Mouse (Mus musculus) natural killer cell, adult 2 months (primary cell): ENCODE results near the gene Cd6.
A peak's percentile ranks its signal among the peaks of the same experiment; 100 is the strongest.

Source experiments
- DNase-seq, 2 experiments: peaks; one replicate each; pipeline ENCODE4 v3.0.0; 2022; ENCODE audit warnings: low spot score in 2 of 2

The Cd6 gene

DNA sequence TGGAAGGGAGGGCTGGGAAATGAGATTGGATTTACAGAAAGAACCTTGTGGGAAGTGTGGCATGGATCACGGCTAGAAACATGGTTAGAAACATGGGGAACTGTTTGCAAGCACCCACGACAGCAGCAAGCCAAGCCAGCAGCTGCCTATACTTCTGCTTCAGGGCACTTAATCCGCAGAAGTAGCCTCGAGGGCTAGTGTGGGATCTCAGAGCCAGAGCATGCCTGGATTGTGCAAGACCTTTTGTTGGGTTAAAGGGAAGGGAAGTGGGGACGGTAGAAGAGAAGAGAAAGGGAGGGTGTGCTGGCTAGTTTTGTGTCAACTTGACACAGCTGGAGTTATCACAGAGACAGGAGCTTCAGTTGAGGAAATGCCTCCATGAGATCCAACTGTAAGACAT lies 26.1 kb downstream of the Cd6 start:
- no peak for DNase-seq

- DNase-seq, result no peak
Measured at GRCm38 (mm10) chr19:10801906-10802305, 28.0 kb downstream of the Cd6 start.

DNA sequence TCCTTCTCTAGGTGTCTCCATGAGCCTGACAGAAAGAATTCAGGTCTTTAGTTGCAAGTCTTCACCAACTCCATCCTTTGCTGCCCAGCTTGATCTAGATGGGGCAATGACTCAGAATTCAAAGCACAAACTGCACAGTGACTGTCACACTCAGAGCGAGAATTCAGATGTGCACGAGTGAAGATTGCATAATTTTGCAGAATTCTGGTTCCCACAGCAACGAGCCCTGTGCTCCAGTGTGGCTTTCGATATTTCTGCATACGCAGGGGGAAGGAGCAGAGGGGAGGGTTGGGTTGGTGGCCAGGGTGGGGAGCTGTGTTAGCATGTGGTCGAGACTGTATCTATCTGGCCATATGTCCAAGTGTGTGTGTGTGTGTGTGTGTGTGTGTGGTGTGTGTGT lies 28.8 kb downstream of the Cd6 start:
- DNase-seq, result no peak

DNA sequence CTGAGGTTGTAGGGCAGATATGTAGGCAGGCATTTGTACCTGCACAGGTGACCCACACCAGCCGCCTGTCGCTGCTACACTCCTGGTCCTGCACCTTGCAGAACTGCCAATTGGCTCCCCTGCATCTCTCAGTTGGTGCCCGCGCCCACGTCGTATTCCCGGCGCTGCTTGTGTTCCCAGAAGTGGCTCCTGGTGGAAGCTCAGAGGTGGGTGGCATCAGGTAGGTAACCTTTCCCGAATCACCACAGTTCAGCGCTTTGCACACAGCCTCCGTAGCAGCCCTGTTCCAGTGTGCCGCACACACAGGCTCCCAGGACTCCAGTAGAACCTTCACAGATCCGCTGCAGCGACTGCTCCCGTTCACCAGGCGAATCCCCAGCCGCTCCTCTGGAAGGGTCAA lies 30.7 kb downstream of the Cd6 start:
- DNase-seq, result no peak

DNA sequence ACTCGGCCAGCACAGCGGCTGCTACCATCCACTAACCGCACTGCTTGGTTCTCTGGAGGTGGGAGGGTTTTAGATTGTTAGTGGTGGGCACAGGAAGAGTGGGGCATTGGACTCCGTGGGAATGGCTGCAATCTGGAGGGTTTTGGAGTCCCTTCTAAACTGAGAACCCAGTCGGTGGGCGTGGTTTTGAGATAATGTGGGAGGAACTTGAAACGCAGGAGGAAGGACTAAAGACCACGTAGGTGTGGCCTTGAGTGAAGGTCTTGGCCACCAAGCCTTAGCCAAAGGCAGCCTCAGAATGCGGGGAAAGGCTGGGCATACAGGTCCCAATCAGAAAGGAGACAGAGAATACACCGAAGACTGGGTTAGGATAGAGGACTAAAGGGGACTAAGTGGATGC lies 31.3 kb downstream of the Cd6 start:
- DNase-seq, result no peak

DNA sequence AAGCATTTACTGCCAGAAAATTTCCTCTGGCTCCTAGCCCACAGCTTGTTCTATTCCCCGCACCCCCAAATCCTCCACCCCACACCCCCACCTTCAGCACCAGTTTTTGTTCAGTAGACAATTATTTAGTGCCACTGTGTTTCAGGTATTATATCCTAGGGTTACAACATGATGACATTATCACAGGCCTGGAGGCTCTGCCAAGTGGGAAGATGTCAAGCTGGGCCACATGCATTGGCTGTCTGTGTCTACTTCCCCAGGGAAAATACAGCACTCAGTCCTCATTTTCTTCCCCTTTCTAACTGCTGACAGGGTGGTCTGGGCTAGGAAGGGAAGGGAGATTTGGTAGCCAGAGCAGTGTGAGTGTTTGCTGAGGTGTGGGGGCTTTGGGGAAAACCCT lies 34.9 kb downstream of the Cd6 start:
- no peak for DNase-seq

DNA sequence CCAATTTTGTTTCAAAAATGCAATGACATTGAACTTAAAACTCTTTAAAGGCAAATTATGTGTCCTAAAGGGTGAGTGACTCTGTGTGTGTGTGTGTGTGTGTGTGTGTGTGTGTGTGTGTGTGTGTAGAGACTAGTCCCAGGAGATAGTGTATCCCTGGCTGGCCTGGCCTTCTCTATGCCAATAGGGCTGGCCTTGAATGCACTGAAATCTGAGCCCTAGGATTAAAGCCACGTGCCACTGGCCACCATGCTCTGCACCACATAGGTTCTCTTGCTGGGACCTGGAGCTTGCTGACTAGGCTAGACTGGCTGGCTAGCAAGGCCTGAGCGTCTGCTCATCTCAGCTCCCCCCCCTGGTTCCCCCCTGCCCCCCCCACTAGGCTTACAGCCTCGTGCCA lies 36.8 kb downstream of the Cd6 start:
- DNase-seq, result no peak

DNA sequence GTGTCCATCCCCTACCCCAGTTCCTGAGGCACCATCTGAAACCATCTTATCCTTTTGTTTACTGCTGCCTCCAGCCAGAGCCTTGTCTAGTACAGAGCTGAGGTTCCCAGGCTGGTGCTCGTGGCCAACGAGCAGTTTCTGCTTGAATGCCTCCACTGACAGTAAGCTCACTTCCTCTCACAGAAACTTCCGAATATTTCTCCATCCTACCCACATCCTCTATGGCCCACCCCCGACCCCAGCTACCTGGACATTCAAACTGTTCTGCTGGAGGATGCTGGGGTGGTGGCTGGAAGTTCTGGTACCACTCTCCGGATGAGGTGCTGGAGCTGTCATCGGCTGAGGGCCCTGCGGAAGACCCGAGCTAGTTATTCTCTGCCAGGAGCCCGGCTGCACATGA lies 39.5 kb downstream of the Cd6 start:
- peak in 1 of 2 experiments; percentile 9 for DNase-seq

DNA sequence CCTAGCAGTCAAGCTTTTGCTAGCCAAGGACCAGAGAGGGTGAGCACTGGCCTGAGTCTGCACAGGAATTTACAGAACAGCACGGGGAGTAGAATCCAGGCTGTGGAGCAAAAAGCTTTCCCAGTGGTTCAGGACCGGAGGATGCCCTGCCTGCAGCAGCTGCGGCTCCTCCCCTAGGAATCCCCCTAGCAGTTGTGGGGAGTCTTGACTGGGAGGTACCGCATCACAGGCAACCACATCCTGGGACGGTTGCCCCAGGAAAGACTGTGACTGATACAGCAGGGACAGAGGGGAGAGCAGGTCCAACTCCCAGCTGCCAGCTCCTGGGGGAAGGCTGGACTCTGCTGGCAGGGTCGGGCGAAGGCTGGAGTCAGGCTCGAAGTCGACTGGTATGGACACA lies 41.6 kb downstream of the Cd6 start:
- peak in 1 of 2 experiments; percentile 15 for DNase-seq

DNA sequence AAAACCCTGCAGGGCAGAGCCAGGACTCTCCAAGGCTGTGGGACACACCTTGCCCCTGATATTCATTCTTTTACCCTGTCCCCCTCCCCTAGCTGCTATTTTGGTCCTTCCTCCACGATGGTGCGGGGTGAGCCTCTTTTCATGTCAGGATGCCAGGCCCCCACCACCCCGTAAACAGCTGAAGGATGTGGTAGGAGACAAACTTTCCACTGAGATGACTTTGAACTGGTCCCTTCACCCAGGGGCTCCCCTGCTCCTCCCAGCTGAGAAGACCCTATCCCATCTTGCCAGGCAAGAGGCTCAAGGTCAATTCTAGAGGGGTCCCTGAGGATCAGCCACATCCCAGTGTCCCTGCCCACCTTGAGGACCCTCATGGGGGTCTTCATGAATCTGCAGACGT lies 42.5 kb downstream of the Cd6 start:
- DNase-seq, result peak in 1 of 2 experiments; percentile 16

DNA sequence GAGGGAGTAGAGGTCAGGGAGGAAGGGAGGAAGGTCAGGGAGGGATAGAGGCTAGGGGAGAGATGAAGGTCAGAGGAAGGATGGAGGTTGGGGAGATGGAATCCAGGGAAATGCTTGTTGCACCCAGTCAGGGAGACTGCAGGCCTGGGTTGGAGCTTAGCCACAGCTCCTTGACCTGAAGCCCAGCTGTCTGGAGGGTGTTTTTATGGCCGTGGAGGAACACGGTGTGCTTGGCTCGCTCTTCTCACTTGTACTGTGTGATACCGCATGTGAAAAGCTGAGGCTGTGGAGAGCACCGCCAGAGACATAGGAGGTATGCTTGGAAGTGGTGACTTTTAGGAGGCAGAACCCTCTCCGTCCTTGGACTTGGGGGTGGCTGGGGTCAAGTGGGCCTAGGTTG lies 43.1 kb downstream of the Cd6 start:
- DNase-seq, result no peak

- no peak for DNase-seq
Measured at GRCm38 (mm10) chr19:10784796-10785459, 44.9 kb downstream of the Cd6 start.

GRCm38 (mm10) chr19:10784061-10784460 lies 45.8 kb downstream of the Cd6 start:
- DNase-seq, result no peak

- no peak for DNase-seq
Measured at GRCm38 (mm10) chr19:10783168-10783567, 46.7 kb downstream of the Cd6 start.

GRCm38 (mm10) chr19:10781641-10782040 lies 48.2 kb downstream of the Cd6 start:
- DNase-seq, result no peak

DNA sequence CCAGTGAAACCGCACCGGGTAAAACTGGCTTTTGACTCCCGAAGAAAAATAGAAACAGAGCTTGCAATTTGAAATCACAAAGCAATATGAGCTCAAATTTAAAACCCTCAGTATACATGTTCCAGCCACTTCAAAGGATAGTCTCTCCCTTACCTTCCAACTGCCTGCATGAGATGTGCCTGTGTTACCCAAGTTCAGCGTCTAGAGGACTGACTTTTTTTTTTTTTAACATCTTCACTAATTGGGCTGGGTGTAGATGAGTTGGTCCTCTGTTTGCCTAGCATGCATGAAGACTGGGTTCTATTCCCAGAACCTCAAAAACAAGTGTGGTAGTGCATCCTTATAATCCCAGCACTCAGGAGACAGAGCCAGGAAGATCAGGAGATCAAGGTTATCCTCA lies 53.0 kb downstream of the Cd6 start:
- DNase-seq, result no peak

GRCm38 (mm10) chr19:10774141-10774540 lies 55.7 kb downstream of the Cd6 start:
- no peak for DNase-seq

- DNase-seq, result no peak
Measured at GRCm38 (mm10) chr19:10773384-10773783, 56.5 kb downstream of the Cd6 start.

DNA sequence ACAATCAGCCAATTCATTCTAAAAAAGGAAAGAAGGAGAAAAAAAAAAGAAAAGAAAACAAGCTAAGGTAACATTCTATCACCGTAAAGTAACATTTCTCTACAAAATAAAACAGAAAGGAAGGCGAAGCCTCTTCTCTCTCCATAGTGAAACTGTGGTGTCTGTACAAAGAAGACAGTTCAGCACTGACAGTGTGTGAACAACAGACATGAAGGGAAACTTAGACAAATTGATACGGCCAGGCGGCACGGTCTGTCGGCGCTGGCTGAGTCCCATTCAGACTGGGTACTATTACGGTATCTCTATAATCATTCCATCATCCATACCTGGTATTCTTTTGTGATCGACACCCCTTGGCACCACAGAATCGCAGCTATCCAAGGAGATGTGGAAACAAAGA lies 57.0 kb downstream of the Cd6 start:
- no peak for DNase-seq

GRCm38 (mm10) chr19:10771995-10772394 lies 57.9 kb downstream of the Cd6 start:
- no peak for DNase-seq

DNA sequence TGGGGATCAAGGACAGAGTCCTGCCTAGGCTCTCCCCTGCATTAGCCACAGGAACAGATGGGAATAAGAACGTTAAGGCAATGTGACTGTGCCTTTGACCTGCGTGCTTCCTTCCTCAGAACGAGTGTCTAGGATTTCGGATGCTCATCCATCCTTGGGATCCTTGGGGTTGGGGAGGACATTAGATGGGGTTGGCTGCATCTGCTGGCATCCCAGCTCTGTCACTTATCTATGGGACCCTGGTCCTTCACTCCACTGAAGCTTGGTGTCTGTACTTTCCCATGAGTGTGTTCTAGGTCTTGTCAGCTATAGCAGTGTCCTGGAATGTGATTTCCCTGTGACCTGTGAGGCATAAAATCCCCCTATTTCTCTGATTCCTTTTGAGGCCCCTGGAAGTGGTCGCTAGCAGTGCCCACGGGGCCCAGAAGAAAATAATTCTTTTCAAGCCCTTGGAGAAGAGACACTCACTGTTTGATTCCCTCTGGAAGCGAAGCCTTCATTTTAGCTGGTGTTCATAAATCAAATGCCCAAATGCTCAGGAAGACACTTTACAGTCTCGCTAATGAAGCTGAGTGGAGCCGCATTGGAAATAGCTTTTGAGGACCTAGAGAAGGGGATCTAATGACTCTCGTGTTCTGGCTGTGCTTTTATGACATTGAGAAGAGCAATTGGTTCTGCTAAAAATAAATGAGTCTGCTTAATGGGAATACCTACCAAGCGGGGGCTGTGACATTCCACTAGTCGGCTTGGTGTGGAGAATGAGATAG lies 60.2 kb downstream of the Cd6 start:
- no peak for DNase-seq

GRCm38 (mm10) chr19:10768694-10769428 lies 61.0 kb downstream of the Cd6 start:
- no peak for DNase-seq

DNA sequence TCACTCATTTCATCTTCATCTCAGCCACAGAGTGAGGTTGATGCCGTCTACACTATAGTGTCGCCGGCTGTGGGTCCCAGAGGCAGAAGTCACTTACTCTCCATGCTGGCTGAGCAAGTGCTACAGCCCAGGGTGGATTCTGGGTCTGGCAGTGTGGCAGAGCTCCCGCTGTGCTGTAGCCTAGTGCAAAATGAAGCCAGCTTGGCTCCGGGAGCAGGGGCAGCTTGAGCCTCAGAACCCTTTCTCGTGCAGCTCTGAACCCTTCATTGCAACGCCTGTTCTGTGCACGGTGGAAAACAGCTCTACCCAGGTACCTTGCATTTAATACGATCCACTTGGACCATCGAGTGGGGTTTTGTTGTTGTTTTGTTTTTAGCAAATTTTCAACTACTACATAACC lies 62.2 kb downstream of the Cd6 start:
- DNase-seq, result no peak
